Mouse (Mus musculus) forebrain, embryonic 15.5 days (tissue): ENCODE measurements around the gene Gm10775. TPM values are rescaled to one million over a fixed set of nuclear protein-coding genes. Genes with fewer than 3 reads are reported as not detected.

Source experiments
- ATAC-seq: fragments of 200-750 bp; cut with Nextera tagmentation; replicated peaks from 2 replicates; pipeline ENCODE4 v1.8.0; 2017; ENCODE audit warnings: mild to moderate bottlenecking, moderate TSS enrichment, moderate library complexity
- H3K27ac ChIP-seq: fragments of 300-500 bp; sonication (generic); replicated peaks from 2 replicates; pipeline ENCODE4 v1.5.1; 2015; ENCODE audit warnings: mild to moderate bottlenecking, inconsistent platforms
- H3K27me3 ChIP-seq: fragments of 300-500 bp; sonication (generic); 2 replicates; pipeline ENCODE4 v1.6.1; 2015; ENCODE audit warnings: inconsistent platforms
- H3K36me3 ChIP-seq: fragments of 300-500 bp; sonication (generic); 2 replicates; pipeline ENCODE4 v1.6.1; 2015; ENCODE audit warnings: mild to moderate bottlenecking, inconsistent platforms
- H3K4me1 ChIP-seq: fragments of 300-500 bp; sonication (generic); 2 replicates; pipeline ENCODE4 v1.6.1; 2015; ENCODE audit warnings: inconsistent platforms
- H3K4me2 ChIP-seq: fragments of 300-500 bp; sonication (generic); replicated peaks from 2 replicates; pipeline ENCODE4 v1.6.1; 2015; ENCODE audit warnings: mild to moderate bottlenecking, inconsistent platforms
- H3K4me3 ChIP-seq: fragments of 300-500 bp; sonication (generic); 2 replicates; pipeline ENCODE4 v1.5.1; 2015; ENCODE audit warnings: mild to moderate bottlenecking, inconsistent platforms
- H3K9ac ChIP-seq: fragments of 300-500 bp; sonication (generic); replicated peaks from 2 replicates; pipeline ENCODE4 v1.6.1; 2015; ENCODE audit warnings: mild to moderate bottlenecking, inconsistent platforms
- H3K9me3 ChIP-seq: fragments of 300-500 bp; sonication (generic); 2 replicates; pipeline ENCODE4 v1.6.1; 2016; ENCODE audit warnings: inconsistent platforms
- WGBS: fragments of 180-500 bp; shearing (Covaris S2); methylation state at CpG from one replicate; pipeline ENCODE4 v1.1.7; 2015; ENCODE audit warnings: mixed read lengths; 5-methylcytosine and 5-hydroxymethylcytosine counted together
- polyA plus RNA-seq: library from polyadenylated mRNA; unstranded; fragments of >200 nt; fragmentation: Nextera tagmentation; extraction: Ambion mirVana; gene quantifications from 2 replicates; pipeline ENCODE4 v1.2.1, GENCODE M21; 2015

The Gm10775 gene
- polyA plus RNA-seq, result not detected in 2 replicates

DNA sequence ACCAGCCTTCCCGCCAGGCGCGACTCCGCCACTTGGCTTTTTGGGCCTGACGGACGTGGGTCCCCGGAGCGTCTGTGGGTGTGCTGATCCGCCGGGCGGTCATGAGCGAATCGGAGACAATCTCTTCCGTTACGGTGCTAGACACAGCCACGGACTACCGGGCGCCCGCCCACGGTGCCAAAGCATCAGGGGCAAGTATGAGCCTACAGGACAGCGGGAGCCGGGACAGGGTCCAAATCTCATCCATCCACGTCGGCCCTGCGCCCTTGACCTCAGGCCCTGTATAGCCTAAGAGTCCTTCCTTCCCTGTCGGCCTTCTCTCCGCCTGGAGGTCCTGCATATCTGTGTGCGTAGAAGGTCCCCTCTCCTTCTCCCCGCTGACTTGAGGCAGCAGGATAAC is at the start of gene Gm10775:
Gene Gm10775, plus strand, starts transcription at position 301 of the 400 bp plus-strand sequence.
- 44% methylated on average over 29 of the region's 29 CpGs for WGBS
- no peak within 1 kb of the TSS for H3K9ac ChIP-seq

DNA sequence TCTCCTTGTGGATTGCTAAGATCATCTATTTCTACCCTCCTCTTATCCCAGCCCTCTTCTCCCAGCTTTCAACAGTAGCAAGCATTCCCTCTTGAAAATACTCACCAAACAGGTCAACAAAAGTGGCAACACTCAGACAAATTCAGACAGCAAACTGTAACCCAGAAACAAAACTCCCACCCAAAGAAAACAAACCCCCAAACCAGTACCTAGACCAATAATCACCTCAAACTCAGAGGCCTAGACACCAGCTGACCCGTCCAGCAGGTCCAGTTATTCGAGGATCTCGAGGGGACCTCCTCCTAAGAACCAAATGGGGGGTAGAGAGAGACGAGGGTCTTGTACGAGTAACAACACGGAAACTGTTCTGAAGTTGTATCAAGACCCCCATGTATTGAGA is 33.4 kb upstream of the Gm10775 start:
- no peaks in the 10 kb centered on the region for H3K4me1 ChIP-seq
- H3K27me3 ChIP-seq, result no peaks in the 10 kb centered on the region
- no peak for ATAC-seq
- no peak overlapping the region for H3K27ac ChIP-seq
- H3K36me3 ChIP-seq, result no peaks in the 10 kb centered on the region
- WGBS, result 66% methylated on average over 6 of the region's 6 CpGs
- H3K9me3 ChIP-seq, result no peaks in the 10 kb centered on the region
- H3K4me3 ChIP-seq, result no peak overlapping the region
- H3K4me2 ChIP-seq, result no peak overlapping the region
- H3K9ac ChIP-seq, result no peak overlapping the region

More for the DNA sequence above, at the start of gene Gm10775:
- Histone ChIP-seq H3K4me1 (no peaks in the 10 kb centered on the region), H3K36me3 (peaks cover 49% of the 10 kb centered on the region), H3K4me2 (peak within 1 kb of the TSS; percentile 32), H3K4me3 (peak within 1 kb of the TSS; percentile 25), H3K27me3 (no peaks in the 10 kb centered on the region), H3K9me3 (peaks cover 56% of the 10 kb centered on the region), H3K27ac (no peak within 1 kb of the TSS)
- no peak for ATAC-seq

DNA sequence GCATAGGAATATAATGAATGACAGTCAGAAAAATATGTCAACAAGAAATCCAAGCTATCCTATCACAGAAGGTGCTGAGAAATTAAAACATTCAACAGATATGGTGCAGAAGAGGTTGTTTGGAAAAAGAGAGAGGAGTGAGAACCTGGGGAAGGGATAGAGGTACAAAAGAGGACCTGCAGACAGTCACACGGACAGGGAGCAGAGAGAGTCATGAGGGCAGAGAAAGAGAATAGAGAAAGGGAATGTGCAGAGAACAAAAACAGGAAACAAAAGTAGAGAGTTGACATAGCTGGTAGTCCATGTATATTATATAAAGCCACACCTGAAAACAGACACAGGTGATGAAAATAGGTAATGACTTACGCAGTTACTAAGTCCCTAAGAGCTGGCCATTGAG is 32.7 kb upstream of the Gm10775 start:
- Histone ChIP-seq H3K9me3 (no peaks in the 10 kb centered on the region), H3K4me3 (no peak overlapping the region), H3K9ac (no peak overlapping the region), H3K27ac (no peak overlapping the region), H3K4me2 (no peak overlapping the region), H3K27me3 (no peaks in the 10 kb centered on the region), H3K36me3 (no peaks in the 10 kb centered on the region), H3K4me1 (no peaks in the 10 kb centered on the region)
- WGBS, result 82% methylated on average over 2 of the region's 2 CpGs
- no peak for ATAC-seq

DNA sequence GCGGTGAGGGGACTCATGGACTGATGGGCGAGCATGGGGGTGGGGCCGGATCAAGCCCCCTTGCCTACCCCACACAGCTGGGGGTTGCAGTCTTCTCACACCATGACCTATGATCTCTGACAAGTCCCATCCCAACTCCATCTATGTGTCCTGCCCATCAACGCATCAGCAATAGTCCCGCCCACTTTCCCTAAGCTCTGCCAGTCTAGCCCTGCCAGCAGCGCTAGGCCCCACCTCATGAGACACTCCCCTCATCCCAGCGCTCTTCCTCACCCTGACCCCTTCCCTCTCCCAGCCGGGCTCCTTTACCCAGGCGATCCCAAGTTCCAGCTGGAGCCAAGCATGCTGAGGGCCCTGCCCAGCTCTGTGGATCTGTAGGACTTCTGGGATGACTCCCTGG is 22.1 kb upstream of the Gm10775 start:
- no peak overlapping the region for H3K4me3 ChIP-seq
- ATAC-seq, result no peak
- H3K9me3 ChIP-seq, result 0 out of 2 replicates have a peak, but pooled peaks cover 4% of the 10 kb centered on the region
- H3K9ac ChIP-seq, result no peak overlapping the region
- no peaks in the 10 kb centered on the region for H3K27me3 ChIP-seq
- H3K4me1 ChIP-seq, result peaks cover 11% of the 10 kb centered on the region
- no peaks in the 10 kb centered on the region for H3K36me3 ChIP-seq
- no peak overlapping the region for H3K27ac ChIP-seq
- 83% methylated on average over 9 of the region's 9 CpGs for WGBS
- H3K4me2 ChIP-seq, result no peak overlapping the region

DNA sequence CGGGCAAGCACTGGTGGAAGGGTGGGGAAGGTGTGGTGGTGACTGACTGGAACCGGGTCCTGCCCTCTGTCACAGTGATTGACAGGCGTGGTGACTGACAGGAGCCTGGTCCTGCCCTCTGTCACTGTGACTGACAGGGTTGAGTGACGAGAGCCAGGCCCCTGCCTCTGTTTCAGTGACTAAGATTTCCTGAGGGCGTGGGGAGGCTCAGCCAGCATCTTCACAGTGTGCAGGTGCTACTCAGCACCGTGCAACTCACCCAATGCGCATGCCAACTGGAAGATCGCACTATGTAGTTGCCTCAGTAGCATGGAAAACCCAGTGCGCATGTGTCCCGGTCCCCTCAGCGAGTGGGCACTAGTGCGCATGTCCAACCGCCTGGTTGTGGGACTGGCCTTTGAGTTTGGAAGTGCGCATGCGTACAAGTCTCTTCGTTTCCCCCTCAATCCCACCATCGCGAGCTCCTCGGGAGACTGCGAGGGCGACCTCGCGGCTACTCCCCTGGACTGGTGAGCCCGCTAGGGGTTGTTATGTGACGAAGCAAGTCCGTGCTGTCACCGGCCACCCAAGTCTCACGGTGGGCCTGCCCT is 18.7 kb upstream of the Gm10775 start:
- ATAC-seq, result peak; percentile 97
- H3K9me3 ChIP-seq, result peaks cover 9% of the 10 kb centered on the region; the same call in 1 of the 2 replicates
- H3K4me1 ChIP-seq, result peaks cover 16% of the 10 kb centered on the region
- H3K4me2 ChIP-seq, result peak overlapping the region; percentile 92
- WGBS, result 1% methylated on average over 28 of the region's 28 CpGs
- H3K27ac ChIP-seq, result peak overlapping the region; percentile 93
- H3K4me3 ChIP-seq, result peak overlapping the region; percentile 78
- peak overlapping the region; percentile 65 for H3K9ac ChIP-seq
- peaks cover 8% of the 10 kb centered on the region; the same call in 1 of the 2 replicates for H3K36me3 ChIP-seq
- H3K27me3 ChIP-seq, result no peaks in the 10 kb centered on the region

DNA sequence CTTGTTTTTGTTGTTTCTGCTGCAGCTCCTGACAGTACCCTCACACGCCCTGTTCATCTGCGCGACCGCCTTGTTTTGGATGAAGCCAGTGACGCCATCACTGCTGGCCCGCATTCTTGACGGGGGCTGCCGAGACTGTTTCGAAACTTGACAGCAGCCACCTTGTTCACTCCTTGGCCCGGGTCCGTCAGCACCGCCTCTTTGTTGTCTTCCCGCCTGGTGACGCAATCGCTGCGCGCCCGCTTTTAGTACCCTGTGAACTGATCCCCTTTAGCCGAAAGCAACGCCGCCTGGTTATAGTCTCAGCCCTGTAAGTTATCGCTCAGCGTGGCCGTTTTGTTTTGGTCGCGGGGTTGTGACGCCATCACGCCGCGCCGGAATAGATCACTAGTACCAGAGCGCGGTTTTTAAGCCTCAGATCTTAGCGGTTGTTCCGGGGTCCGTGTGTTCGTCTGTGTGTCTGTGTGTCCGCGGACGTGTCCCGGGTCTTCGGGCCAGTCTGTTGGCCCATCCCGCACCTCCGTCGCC is 18.2 kb upstream of the Gm10775 start:
- Histone ChIP-seq H3K36me3 (peaks cover 11% of the 10 kb centered on the region; the same call in 1 of the 2 replicates), H3K4me3 (peak overlapping the region; percentile 78), H3K27ac (peak overlapping the region; percentile 93), H3K4me1 (peaks cover 16% of the 10 kb centered on the region), H3K27me3 (no peaks in the 10 kb centered on the region), H3K9ac (peak overlapping the region; percentile 65), H3K9me3 (peaks cover 13% of the 10 kb centered on the region), H3K4me2 (peak overlapping the region; percentile 92)
- WGBS, result under 1% methylated on average over 45 of the region's 45 CpGs
- ATAC-seq, result peak; percentile 84

DNA sequence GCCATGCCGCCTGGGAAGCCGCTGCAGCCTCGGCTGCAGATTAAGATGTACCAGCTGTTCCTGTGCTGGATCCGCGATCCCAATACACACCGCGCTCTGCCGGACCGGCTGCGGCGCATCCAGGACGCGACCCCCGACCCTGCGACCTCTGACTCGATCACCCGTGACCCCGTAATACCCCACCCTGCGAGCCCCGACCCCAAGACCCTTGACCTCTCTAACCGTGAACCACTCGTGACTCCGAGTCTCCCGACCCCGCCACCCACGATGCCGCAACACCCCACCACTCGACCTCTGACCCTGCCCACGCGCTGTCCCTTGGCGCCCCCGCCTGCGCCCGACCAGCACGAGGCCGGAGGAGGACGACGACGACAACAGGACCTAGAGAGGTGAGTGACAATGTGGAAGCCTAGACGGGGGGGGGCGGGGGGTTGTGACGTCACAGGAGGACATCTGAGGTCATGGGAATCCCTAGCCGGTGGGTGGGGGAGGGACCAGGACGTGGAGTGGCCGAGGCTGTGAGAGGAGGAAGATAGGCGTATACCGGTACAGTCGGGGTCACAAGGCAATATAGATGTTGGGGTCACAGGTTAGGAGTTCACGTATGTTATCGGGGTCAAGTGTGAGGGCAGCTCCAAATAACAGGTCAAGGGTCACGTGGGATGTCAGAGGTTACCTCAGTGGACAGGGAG is 17.6 kb upstream of the Gm10775 start:
- no peak; the same call in 1 of the 2 replicates for ATAC-seq

DNA sequence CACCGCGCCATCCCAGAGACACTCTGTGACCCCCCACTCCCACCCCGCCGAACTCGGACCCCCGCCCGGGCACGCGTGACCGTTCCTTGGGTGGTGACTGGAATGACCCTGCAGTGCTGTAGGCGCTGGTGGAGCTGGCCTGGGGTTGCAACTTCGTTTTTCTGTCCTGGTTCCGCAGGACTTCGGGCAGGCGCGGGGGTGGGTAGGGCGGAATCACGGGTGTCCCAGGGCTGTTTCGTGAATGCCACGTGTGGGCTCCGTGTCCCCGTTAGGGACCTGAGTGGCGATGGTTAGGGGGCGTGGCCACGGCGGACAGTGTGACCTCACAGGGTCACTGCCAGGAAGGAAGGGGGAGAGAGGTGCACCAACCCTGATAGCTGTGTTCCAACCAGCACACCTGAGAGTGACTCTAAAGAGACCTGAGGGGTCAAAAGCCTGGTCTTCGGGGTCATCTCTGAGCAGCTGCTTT is 17.0 kb upstream of the Gm10775 start:
- peaks cover 16% of the 10 kb centered on the region for H3K4me1 ChIP-seq
- H3K27ac ChIP-seq, result no peak overlapping the region
- peaks cover 11% of the 10 kb centered on the region; the same call in 1 of the 2 replicates for H3K36me3 ChIP-seq
- 41% methylated on average over 27 of the region's 27 CpGs for WGBS
- peaks cover 14% of the 10 kb centered on the region for H3K9me3 ChIP-seq
- no peaks in the 10 kb centered on the region for H3K27me3 ChIP-seq
- H3K4me3 ChIP-seq, result peak overlapping the region; percentile 78
- H3K9ac ChIP-seq, result peak overlapping the region; percentile 65; the same call in 1 of the 2 replicates
- H3K4me2 ChIP-seq, result peak overlapping the region; percentile 92
- ATAC-seq, result no peak

More for the DNA sequence above, 17.6 kb upstream of the Gm10775 start:
- WGBS, result 3% methylated on average over 51 of the region's 51 CpGs
- Histone ChIP-seq H3K27me3 (no peaks in the 10 kb centered on the region), H3K36me3 (peaks cover 11% of the 10 kb centered on the region; the same call in 1 of the 2 replicates), H3K9ac (peak overlapping the region; percentile 65), H3K4me3 (peak overlapping the region; percentile 78), H3K27ac (peak overlapping the region; percentile 93), H3K4me1 (peaks cover 16% of the 10 kb centered on the region), H3K9me3 (peaks cover 13% of the 10 kb centered on the region), H3K4me2 (peak overlapping the region; percentile 92)

DNA sequence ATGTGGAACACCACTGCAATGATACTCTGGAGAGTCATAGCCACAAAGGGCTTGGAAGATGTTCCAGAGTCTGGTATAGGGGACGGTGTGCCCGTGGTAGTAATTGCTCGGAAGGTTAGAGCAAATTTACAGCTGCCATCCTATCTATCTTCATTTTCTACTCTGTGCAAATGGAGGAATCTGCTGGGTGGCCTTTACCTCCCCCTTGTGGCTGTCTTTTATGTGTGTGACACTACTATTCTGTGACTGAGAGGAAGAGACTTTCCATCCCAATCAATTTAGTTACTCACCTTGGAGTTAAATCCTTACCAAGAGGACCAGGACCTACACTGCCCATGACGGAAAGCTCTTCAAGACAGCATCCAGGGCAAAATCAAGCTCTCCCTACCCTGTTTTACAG is 16.1 kb upstream of the Gm10775 start:
- Histone ChIP-seq H3K27ac (no peak overlapping the region), H3K9me3 (peaks cover 22% of the 10 kb centered on the region), H3K4me3 (no peak overlapping the region), H3K4me2 (no peak overlapping the region), H3K27me3 (no peaks in the 10 kb centered on the region), H3K9ac (no peak overlapping the region), H3K4me1 (peaks cover 16% of the 10 kb centered on the region), H3K36me3 (peaks cover 19% of the 10 kb centered on the region)
- 96% methylated on average over 4 of the region's 4 CpGs for WGBS
- ATAC-seq, result no peak

DNA sequence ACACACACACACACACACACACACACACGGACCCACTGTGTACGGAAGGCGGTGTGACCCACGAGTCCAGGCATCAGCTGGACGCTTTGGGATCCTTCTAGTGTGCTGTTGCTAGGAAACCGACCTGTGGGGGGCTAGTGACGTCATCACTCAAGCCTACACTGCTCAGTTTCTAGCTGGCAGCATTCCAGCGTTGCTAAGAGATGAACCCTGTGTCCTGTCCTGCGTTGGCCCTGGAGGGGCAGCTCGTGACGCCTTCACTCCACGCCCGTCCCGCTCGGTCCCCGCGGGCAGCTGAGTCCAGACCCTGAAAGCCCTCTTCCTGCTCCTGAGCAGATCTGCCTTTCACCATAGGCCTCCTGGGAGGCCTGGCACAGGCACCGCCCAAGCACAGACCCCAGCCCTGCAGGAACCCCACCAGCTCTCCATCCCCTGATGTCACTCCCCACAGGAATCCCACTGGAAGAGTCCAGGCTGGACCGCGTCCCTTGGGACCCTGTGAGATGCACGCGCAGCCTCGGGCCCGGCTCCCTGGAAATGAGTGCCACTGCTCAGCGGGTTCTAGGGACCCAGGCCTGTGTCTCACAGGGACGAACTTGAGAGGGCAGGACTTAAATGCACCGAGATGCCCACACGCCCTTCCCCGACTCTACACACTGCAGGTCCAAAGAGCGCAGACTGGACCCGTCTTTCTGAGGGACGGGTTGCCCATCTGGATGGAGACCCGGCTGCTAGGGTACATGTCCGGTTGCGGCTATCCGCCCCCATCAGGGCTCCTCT is 974 bp upstream of the Gm10775 start:
- H3K9me3 ChIP-seq, result peaks cover 52% of the 10 kb centered on the region
- H3K36me3 ChIP-seq, result peaks cover 40% of the 10 kb centered on the region

DNA sequence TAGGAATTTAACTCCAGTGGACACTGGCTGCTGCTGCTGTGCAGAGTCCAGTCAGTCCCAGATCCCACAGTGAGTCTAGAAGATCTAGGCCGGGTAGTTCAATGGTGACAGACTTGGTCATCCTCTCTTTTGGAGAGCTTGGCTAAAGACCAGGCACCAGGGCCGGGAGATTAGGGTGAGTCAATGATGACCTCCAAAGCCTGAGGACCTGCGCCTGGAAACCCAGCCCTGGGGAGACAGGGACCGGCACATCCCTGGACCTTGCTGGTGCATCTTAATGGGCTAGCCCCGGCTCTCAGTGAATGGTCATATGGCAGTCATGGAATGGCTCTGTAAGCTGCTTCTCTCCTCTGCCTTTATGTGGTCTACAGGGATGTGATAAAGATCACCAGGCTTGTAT is 2.7 kb downstream of the Gm10775 start:
- H3K36me3 ChIP-seq, result peaks cover 58% of the 10 kb centered on the region
- no peak for ATAC-seq
- H3K27me3 ChIP-seq, result no peaks in the 10 kb centered on the region
- H3K27ac ChIP-seq, result no peak overlapping the region
- peaks cover 61% of the 10 kb centered on the region for H3K9me3 ChIP-seq
- WGBS, result 94% methylated on average over 5 of the region's 5 CpGs
- H3K4me2 ChIP-seq, result no peak overlapping the region
- H3K4me1 ChIP-seq, result no peaks in the 10 kb centered on the region
- H3K4me3 ChIP-seq, result no peak overlapping the region
- no peak overlapping the region for H3K9ac ChIP-seq

More for the DNA sequence above, 974 bp upstream of the Gm10775 start:
- H3K9ac ChIP-seq, result no peak overlapping the region
- WGBS, result 24% methylated on average over 36 of the region's 36 CpGs
- peak overlapping the region; percentile 32 for H3K4me2 ChIP-seq
- no peaks in the 10 kb centered on the region for H3K4me1 ChIP-seq
- no peaks in the 10 kb centered on the region for H3K27me3 ChIP-seq
- H3K27ac ChIP-seq, result no peak overlapping the region
- ATAC-seq, result peak; percentile 71
- H3K4me3 ChIP-seq, result peak overlapping the region; percentile 25
